Mouse (Mus musculus) kidney, postnatal 10 days (tissue): ENCODE results near the gene Etd.
"Not testable (repeated sequence)": the region's sequence is repeated elsewhere in the genome, so short reads cannot be mapped to it uniquely, and the experiment has no call there.

Experiments
- DNase-seq: peaks from one replicate; pipeline ENCODE4 v3.0.0; 2021; ENCODE audit warnings: mixed read lengths

Gene Etd

GRCm38 (mm10) chrX:53434618-53435017 lies at the start of gene Etd:
Gene Etd, plus strand, starts transcription at chrX:53434918.
- no peak for DNase-seq

- DNase-seq, result no peak
Observed at GRCm38 (mm10) chrX:53386362-53386761, 48.4 kb upstream of the Etd start.

DNA sequence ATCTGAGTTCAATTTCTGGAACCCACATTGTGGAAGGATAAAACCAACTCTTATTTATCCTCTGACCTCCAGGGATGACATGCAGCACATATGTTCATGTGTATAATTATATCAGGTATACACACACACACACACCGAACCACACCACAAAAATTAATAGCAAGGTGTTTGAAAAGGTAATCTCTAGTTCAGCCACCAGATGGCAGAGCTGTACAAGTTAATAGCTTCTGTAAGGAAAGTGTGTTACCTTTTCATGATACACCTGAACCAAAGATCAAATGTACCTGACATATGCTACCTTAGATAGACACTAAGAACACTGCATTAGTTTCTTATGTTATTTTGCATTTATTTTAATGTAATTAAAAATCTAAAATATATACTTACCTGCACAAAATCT lies 1.8 kb upstream of the Etd start:
- peak; percentile 8 for DNase-seq

- no peak for DNase-seq
Observed at GRCm38 (mm10) chrX:53459573-53459972, 24.9 kb downstream of the Etd start.

GRCm38 (mm10) chrX:53464194-53464593 lies 29.5 kb downstream of the Etd start:
- DNase-seq, result not testable (repeated sequence)
